Mouse (Mus musculus): ENCODE results near the gene Nudt3.
A peak's percentile ranks its signal among the peaks of the same experiment; 100 is the strongest.
"Not testable (repeated sequence)": the region's sequence is repeated elsewhere in the genome, so short reads cannot be mapped to it uniquely, and the experiment has no call there.

The Nudt3 gene

DNA sequence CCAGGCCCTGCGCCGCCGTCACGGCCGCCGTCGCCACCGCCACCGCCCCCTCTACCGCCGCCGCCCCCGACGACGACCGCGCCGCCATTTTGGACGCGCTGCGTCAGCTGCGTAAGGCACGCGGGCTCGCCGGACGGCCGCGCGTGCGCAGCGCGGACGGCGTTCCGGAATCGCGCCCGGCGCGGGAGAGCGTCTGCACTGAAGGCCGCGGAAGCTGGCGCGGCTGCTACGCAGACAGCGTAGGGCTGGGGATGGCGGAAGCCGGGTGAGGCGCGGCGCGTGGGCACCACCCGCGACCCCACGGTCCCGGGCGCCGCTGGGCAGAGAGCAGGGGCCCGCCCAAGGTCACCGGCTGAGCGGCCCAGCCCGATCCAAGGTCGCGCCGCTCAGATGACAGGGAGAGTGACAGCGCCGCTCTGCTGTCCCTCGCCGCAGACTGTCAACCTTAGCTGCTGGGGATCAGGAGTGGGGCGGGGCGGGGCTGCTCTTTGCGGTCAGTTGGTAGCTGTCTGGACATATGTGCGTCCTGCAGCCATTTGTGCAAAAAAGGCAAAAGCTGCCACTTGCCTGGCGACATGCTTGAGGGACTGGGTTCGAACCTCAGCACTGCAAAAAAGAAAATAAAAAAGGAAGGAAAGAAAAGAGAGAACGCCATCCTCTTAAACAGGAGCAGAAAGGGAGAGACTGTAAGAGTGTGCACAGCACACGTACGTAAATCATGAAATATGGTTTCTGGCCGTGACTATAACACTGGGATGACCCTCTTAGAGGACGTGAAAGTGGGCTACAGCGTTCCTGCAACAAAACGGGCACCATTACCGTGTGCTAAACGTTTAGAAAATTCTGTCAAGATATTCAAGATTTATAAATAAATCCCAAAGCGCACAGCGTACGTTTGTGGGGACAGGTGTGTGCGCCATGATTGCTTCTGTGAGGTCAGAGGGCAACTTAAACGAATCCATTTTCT, at the start of gene Nudt3:
Nudt3 (minus strand) TSS at position 136 of the 967 bp plus-strand sequence.
- DNase-seq (ENCODE audit: extremely low read depth, insufficient read length, low spot score), result peak; percentile 95

DNA sequence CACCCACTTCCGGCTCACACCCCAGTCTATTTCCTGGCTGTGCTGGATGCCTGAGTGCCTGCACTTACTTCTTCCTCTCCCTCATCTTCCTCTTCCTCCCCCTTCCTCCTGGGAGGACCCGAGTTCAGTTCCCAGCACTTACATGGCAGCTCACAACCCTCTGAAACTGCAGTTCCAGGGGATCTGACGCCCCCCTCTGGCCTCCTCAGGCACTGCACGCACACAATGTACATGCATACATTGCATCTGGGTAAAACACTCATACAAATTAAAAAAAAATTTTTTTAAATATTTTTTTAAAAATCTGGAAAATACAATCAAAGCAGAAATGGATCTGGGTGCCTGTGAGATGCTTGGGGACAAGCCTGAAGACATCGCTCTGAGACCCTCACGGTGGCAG, 48.4 kb upstream of the Nudt3 start:
- no peak for DNase-seq (ENCODE audit: extremely low read depth, insufficient read length, low spot score)

DNA sequence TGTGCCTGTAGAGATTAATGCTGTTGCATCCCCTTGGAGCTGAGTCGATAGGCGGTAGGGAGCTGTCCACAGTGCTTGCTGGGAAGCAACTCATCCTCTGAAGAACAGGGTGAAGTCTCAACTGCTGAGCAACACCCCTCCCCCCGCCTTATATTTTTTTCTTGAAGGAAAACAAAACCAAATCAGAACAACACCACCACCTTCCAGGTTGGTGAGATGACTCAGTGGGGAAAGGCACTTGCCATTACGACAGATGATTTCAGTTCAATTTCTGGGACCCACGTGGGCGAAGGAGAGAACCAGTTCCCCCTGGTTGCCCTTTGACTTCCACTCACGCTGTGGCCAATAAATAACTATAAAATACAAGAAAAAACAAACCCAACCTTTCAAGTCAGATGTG, 35.5 kb upstream of the Nudt3 start:
- DNase-seq (ENCODE audit: extremely low read depth, insufficient read length, low spot score), result no peak

DNA sequence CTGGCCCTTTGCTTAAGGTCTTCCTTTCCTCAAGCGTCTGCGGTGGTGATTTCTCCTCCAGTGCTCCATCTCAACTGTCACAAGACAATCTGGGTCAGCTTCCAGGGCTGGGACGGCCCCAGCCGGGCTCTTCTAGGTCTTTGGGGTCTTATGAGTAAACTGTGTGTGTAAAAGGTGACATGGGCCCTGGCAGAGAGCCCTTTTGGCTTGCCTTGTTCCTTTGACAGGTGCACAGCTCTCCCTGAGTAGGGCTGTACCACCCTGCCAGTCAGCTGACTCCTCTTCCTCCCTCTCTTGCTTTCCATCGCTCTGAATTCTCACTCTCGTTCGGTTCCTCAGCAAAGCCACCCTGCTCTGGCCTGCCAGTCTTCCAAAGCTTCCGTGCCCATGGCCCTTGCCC, 33.8 kb upstream of the Nudt3 start:
- DNase-seq (ENCODE audit: extremely low read depth, insufficient read length, low spot score), result no peak

DNA sequence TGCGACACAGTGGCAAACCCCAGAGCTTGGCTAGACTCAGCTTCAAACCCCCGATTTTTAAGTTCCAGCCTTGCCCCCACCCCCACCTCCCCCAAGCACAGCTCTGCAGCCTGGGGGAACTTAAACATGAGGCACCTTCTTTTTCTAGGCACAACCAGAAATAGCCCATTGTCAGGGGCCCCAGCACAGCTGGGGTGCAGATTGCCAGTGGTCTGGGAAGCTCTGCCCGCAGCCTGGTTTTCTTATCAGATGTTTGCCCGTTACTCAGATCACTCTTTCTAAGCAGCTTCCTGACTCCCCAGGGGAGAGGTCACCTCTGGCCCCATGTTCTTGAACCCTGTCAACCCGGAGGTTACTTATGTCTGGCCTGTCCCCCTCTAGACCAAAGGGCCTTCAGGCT, 33.1 kb upstream of the Nudt3 start:
- no peak for DNase-seq (ENCODE audit: extremely low read depth, insufficient read length, low spot score)

DNA sequence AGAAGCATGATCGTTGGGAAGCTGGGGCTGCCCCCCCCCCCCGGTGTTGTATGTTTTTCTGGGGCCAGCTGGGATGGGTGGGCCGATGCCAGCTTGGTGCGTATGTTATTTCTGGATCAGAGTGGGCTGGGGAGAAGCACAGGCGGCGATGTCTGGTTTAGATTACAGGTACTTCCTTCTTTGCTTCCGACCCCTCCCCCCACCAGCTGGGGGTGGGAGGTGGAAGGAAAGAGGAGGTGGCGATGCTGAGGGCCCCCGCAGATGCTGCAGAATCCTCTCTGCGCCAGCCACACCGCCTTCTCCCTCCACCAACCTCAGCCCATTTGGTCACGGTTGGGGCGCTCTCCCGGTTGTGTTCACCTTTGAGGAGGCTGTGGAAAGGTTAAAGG, 32.7 kb upstream of the Nudt3 start:
- no peak for DNase-seq (ENCODE audit: extremely low read depth, insufficient read length, low spot score)

DNA sequence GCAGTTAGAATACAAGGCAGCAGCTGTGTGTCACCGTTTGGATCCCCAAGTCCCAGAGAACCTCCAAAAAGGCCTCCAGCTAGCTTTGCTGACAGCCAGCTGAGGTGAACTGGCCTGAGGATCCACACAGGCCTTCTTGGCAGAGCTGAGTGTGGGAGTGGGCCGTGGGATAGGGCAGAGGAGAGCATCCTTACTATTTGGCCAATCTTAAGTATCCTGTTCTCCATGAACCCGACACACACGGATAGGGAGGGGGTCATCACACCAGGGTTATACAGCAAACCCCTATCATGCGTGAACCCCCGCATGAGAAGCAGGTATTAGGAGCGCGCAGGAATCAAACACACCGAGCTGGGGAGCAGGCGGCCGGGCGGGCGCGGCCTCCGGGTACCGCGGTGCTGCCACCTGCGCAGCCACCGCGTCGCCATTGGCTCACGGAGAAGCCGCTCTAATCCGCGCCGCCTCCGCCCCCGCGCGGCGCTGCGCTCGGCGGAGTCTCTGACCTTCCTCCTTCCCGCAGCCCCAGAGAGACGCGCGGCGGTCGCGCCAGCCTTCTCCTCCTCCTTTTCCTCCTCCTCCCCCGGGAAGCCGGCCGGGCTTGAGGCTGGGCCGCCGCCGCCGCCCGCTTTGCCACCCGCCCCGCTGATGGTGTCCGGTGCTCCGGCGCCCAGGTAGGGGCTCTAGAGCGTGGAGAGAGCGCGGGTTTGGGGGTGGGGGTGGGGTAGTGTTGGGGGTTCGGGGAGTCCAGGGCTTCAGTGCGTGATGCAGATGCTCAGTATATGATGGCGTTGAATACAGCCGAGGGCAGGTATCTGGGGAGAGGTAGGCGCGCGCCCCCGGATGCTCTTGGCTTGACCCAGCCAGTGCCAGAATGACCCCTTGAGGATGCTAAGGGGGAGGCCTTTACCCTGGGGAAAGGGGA, 32.1 kb upstream of the Nudt3 start, which contains the start of gene Pacsin1:
Pacsin1 (plus strand) TSS at position 421 of the 922 bp plus-strand sequence.
- DNase-seq (ENCODE audit: extremely low read depth, insufficient read length, low spot score), result no peak

DNA sequence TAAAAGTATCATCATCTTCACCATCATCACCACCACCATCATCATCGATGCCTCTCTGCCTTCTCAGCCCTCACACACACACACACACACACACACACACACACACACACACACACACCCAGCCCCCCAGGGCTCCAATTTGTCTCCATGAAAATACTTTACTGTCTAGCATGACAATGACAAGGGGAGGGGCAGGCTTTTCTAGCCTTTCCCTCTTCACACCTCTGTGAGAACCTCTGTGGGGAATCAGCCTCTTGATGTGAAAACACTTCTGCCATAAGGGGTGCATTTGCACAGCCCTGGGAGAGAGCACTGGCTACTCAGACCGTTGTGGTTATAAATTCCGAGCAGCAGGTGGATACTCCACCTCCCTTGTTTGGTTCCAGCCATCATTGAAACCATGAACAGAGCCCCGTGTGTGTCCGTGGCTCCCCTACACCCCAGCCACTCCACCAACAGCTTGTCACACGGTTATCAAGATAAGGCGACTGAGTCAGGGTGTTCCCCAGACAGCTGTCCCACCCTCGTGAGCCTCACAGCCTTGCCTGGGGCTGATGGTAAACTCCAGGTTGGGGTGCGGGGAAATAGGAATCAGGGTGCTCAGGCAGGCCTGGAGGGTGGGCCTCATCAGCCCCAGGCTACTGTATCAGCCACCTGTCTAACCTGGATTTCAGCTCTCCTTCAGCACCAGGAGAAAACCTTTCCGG, 30.1 kb upstream of the Nudt3 start:
- DNase-seq (ENCODE audit: extremely low read depth, insufficient read length, low spot score), result no peak

DNA sequence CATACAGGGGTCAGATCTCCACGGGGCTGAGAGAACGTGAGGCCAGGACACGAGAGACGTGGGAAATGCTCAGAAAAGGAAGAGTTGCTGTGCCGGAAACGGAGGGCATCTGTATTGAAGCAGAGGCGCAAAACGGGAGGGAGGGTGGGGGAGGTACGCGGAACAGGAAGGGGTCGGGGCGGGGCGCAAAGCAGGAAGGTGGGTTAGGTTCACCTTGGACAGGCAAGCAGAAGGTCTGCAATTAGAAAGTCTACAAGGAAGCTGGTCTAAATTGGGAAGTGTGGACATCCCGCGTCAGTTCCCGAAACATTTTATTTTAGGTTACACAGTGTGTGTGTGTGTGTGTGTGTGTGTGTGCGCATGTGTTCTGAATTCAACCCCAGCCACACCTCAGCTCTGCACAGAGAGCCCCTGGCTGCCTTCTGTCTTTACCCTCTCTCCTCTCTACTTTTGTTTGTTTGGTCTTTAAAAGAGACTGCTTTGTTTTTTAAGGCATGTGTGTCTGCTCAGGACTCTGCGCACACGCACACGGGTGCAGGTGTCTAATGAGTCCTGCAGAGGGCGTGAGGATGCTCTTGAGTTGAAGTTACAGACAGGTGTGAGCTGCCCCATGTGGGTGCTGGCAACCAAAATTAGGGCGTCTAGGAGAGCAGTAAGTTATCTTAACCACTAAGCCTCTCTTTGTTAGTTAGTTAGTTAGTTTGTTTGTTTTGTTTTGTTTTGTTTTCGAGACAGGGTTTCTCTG, 28.9 kb upstream of the Nudt3 start:
- DNase-seq (ENCODE audit: extremely low read depth, insufficient read length, low spot score), result no peak

DNA sequence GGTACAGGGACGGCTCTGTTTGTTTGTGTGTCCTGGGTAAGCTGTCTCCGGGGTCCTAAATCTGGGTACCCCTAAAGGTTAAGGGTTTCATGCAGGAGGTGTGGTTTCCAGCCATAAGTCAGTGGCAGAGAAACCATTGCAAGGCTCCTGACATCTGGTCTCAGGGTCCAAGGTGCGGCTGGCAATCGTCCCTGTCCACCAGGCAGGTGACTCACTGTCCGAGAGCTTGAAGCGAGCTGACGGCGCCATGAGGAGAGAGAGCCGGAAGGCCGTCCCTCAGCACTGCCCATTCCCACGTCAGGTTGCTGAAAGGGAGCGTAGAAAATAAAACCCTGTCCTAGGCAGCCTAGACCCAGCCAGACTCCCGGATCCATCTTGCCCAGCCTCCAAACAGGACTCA, 27.3 kb upstream of the Nudt3 start:
- peak; percentile 62 for DNase-seq (ENCODE audit: extremely low read depth, insufficient read length, low spot score)

DNA sequence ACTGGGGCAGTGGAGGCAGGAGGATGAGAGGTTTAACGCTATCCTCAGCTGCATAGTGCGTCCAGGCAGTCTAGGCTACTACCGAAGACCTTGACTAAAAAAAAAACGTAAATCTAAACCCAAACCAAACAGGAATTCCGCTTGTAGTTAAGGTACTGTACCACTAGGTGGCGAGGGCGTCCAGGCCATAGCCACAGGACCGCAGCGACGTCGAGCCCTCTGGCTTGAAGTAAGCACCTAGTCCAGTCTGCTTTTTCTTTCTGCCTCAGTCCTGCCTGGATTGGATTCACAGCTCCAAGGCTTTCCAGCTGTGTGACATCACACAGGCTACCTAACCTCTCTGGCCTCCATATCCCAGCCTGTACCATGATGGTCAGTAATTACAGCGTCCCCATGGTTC, 26.9 kb upstream of the Nudt3 start:
- DNase-seq (ENCODE audit: extremely low read depth, insufficient read length, low spot score), result peak; percentile 73

DNA sequence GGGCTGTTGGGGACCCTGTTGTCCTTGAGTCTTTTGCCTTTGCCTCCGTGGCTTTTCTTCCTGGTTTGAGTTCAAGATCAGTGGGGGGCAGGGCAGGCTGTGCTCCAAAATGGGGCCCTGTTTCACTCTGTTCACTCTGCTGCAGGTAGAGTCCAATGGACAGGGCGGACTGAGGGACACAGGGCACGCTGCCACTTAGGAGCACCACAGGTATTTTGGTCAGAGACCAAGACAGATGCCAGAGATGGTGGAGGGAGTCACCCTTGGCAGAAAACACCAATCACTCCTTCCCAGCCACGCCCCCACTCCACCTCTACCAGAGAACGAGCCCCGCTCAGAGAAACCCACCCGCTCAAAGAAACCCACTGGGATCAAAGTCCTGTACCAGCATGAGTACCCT, 22.5 kb upstream of the Nudt3 start:
- DNase-seq (ENCODE audit: extremely low read depth, insufficient read length, low spot score), result no peak

DNA sequence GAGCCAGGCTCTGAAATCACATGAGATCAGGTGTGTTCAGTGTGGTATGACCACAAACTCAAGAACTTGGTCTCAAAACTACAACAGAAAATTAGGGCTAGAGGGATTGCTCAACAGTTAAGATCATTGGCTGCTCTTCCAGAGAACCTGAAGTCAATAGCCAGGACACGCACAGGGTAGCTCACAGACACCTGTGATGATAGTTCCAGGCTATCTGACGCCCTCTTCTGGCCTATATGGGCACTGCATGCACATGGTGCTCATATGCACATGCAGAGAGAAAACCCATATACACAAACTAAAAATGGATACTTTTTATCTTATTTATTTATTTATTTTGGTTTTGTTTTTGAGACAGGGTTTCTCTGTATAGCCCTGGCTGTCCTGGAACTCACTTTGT, 21.3 kb upstream of the Nudt3 start:
- no peak for DNase-seq (ENCODE audit: extremely low read depth, insufficient read length, low spot score)

DNA sequence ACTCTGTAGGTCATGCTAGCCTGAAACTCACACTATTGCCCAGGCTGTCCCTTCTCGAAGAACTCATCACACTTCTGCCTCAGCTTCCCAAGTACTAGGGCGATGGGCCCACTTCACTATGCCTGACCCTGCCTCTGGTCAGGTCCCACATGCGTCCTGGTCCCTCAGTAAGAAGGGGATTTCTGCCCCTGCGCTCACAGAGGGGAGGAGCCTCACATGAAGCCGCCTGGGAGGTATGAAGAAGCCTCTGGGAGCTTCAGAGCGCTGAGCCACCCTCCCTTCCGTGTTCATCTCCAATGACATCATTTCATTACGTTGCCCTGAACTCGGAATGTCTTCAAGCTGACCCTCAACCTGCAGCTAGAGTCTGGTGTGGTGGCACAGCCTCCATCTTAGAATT, 20.5 kb upstream of the Nudt3 start:
- DNase-seq (ENCODE audit: extremely low read depth, insufficient read length, low spot score), result no peak

DNA sequence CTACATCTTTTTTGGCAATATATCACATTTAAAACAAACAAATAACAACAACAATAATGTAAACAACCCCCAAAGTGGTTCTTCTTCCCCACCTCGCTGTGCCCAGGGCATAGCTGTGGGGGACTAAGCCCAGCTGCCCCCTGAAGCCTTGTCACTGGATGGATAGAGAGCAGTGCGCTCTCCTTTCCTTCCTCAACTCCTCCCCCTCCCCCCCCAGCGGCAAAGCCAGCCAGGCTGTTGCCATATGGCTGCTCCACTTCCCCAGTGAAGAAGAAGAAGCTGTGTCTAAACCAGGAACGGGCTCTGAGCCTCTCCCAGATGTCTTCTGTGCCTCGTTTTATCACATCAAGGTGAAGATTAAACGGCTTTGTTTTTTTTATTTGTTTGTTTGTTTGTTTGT, 19.8 kb upstream of the Nudt3 start:
- DNase-seq (ENCODE audit: extremely low read depth, insufficient read length, low spot score), result no peak

DNA sequence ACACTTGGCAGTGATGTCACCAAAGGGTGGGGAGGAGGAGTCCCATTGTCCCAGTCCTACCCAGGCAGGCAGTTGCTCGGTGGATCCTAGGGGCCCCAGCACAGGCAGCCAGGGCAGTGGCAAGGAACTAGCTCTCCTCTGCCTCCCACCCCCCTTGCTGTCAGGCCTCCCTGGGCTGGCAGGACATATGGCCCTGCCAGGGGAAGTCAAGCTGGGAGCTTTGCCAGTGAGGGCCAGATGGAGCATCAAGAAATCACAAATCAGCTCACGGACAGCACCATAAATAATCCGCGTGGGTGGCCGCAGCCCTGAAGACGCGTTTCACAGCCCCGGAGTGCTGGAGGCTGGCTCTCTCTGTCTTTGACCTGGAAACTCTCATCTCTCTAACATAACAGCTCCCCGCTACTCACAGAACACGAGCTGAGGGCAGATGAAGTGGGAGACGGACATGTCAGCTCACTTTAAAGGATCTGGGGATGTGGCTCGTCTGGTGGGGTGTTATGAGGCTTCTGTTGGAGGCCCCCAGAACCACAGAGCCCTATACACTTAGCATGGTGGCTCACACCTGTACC, 19.3 kb upstream of the Nudt3 start:
- DNase-seq (ENCODE audit: extremely low read depth, insufficient read length, low spot score), result no peak

DNA sequence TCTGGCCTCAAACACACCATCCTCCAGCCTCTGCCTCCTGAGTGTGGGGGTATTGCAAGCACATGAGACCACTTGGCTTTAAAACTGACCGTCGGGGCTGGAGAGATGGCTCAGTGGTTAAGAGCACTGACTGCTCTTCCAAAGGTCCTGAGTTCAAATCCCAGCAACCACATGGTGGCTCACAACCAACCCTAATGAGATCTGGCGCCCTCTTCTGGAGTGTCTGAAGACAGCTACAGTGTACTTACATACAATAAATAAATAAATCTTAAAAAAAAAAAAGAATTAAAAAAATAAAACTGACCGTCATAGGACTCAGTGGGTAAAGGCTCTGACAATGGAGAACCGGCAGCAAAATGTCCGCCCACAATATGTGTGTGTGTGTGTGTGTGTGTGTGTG, 16.6 kb upstream of the Nudt3 start:
- DNase-seq (ENCODE audit: extremely low read depth, insufficient read length, low spot score), result not testable (repeated sequence)

DNA sequence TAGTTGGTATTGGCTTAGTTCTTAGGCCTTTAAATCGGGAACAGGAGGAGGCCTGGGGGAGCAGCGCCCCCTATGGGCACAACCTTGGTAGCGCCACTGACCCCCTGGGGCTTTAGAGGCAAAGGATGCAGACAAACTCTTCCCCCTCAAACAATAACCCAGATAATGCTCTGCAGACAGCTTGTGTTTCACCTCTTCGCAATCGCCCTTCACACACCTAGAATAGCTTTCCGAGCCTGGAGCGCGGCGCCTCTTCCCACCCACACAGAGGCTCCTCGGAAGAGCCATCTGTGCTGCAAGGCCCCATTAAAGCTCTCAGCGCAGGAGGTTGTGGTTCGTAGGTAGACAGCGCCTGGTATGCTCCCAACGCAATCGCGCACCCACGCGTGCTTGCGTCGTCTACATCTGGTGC, 15.6 kb upstream of the Nudt3 start:
- no peak for DNase-seq (ENCODE audit: extremely low read depth, insufficient read length, low spot score)

DNA sequence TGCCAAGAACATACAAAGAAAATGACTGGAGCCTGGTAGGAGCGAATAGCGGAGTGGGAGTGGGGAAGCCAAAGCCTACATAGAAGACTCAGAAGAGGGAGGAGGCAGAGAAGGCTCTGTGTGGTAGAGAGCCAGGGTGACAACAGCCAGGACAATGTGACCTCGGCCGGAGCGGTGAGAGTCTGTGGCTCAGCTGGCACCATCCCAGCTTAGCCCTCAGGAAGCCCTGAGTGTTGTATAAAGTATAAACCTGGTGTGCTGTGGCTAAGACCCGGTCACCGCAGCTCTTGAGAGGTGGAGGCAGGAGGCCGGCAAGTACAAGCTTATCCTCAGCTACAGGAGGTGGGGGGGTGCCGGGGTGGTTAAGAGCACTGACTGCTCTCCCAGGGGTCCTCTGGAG, 14.0 kb upstream of the Nudt3 start:
- DNase-seq (ENCODE audit: extremely low read depth, insufficient read length, low spot score), result peak; percentile 37

All from 3134 (cell line).